Mouse (Mus musculus): ENCODE data around the gene Abtb2.

DNA sequence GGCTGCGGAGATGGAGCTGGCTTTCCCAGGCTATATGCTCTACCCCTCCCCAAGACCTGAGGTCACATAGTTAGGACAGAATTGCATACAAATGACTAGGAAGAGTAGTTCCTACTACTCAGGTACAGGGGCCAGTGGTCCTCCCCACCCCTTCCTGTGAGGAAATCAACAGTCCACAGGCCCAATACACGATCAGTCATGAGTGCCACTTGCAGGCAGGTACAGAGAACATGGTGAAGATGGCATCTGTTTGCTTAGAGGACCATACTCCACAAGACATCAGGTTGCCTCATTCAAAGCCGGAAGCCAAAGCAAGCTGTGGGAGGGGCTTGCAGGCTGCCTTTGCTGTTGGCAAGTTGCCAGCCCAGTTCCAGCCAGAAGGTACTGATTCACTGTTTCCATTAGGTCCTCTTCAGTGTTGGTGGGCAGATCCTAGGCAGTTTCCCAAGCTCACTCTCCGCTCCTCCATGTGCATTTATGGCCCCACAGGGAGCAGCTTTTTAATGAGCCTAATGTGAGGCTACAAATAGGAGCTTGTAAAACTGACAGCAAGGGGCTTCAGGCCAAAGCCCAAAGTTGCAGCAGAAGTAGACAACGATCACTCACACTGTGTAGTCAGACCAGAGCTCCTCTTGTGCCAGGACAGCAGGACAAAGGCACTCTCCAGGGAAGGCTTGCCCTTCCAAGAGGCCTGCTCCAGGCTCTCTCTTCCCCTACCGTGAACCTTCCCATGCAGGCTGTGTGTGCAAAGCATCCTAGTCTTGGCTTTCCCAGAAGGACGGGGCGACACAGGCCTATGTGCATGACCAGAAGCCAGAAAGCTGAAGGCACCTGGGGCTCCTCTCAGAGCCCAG is 102.1 kb downstream of the Abtb2 start:
- TF ChIP-seq USF1 (IDR thresholded peaks at IDR 0.05; ENCODE audit: low read depth) (no peak), MYOG (IDR thresholded peaks at IDR 0.05; ENCODE audit: control insufficient read depth, extremely low read depth, insufficient read length) (no peak), CTCF (IDR thresholded peaks at IDR 0.05; ENCODE audit: control insufficient read depth, insufficient read depth, insufficient read length) (no peak), MYOD1 (IDR thresholded peaks at IDR 0.05; ENCODE audit: control insufficient read depth, insufficient read length, low read depth) (no peak)

Measured in C2C12 (cell line).